Mouse (Mus musculus) adrenal gland, adult 2 months (tissue): ENCODE results near the gene Snd1. TPM values are rescaled to one million over a fixed set of nuclear protein-coding genes. Genes with fewer than 3 reads are reported as not detected.
A peak's percentile ranks its signal among the peaks of the same experiment; 100 is the strongest.

Experiments used
- DNase-seq: peaks from one replicate; pipeline ENCODE4 v3.0.0; 2021
- polyA plus RNA-seq: library from polyadenylated mRNA; depleted of rRNA; stranded (reverse); fragments of >200 nt; gene quantifications from 2 replicates; pipeline ENCODE4 v1.2.3, GENCODE M21; 2012
- total RNA-seq, 2 experiments: library from RNA; stranded (reverse); gene quantifications; 2 replicates each; pipeline ENCODE4 v1.2.3; 2021

Gene Snd1
- total and polyA plus RNA-seq, 3 experiments: 127 to 155 (median 145) TPM

DNA sequence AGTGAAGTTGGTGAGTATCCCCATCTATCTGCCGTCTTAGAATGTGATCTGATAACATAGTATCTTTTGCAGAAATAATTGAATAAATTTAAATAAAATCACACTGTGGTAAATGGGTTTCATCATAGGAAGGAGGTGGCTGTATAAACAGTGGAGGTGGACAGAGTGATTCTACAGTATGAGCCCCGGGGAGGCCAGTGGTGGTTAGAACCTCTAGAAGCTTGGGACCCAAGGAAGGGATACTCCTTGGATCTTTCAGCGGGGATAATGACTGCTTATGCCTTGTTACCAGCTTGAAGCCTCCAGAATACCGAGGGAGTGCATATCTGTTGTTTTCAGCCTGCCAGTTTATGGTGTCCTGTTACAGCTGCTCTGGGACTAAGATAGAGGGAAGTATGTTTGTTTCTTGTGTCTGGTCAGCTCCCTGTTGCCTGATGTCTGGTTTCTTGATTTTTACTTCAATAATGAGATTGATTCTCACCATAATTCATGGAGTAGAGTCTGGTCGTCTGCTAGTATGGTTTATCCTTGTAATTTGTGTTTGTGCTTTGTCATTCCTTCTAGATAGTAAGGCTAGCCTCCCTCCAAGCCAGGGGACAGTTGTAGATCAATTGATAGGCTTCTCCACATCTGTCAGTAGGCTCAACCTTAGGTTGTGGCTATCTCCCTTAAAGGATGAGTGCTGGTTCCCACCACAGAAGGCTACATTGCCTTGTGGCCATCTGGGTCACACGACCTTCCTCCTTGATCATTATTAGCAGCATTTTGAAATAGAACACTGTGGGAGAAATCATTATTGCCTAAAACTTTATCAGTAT is 160.8 kb downstream of the Snd1 start:
- DNase-seq: no peak

DNA sequence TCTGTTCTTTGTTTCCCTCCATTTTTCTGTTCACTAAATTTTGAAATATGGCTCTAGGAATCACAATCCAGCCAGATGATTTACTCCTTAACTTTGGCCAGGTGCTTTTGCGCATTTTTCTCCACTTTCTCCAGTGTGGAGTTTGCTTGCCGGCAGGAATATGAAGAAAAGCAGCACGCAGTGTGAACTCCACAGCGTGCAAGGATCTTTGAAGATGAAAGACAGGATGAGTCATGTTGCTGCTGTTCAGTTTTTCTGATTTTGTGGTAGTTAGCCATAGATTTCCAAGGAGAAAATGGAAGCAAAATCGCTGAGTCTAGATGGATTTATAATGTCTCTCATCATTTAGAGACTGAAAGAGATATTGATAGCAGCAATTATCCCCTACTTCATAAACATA is 165.1 kb downstream of the Snd1 start:
- DNase-seq: no peak

DNA sequence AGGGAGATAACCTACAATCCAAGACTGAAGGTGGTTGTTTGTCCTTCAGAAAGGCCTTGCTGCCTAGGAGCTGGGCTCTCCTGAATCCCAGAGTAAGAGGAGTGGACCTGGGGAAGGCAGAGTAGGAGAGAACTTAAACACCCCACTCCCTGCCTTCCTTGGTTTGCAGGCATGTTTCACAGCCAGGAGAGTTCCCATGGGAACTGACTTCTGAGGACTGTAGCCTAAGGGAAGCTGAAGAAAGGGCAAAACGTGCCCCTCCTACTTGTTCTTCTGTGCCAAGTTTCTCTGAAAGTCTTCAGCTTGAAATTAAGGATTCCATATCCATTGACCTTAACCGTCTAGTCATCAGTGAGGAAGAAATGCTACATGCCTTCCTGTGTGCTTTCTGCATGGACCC is 168.0 kb downstream of the Snd1 start:
- DNase-seq: no peak

DNA sequence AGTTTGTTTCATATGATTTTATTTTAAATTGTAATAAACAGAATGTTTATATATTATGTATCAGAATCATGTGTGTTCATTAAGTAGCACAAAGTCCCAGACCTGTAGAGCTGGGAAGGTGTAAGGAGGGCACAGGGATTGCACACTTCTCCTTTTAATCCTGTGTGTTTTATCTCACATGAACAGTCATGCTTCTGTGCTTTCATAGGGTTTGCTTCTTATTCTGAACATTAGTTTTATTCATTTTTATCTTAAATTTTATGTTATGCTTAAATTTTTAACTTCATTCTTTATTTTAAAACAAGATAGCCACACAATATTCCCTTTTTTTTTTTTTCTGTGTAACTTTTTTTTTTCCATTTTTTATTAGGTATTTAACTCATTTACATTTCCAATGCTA is 170.3 kb downstream of the Snd1 start:
- no peak for DNase-seq

- no peak for DNase-seq
Observed at GRCm38 (mm10) chr6:28656511-28656910, 181.6 kb downstream of the Snd1 start.

- DNase-seq: no peak
Observed at GRCm38 (mm10) chr6:28663004-28663403, 188.1 kb downstream of the Snd1 start.

GRCm38 (mm10) chr6:28663670-28664069 is 188.7 kb downstream of the Snd1 start:
- DNase-seq: no peak

DNA sequence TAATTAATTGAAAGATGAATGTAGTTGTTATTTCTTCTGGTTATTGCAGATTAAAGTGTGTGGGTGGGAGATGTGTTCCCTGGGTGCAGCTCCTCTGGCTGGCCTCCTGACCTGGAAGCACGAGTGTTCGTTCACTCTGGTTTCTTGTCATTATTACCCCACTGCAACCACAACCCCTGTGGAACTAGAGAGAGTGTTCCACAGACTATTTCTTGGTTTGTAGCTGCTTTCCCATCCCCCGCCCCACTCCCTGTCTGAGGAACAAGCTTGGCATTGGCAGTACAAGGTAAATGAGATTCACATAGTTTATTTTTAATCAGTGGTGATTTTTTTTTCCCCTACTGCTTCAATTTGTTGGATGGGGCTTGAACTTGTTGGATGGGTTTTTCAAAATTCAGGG is 189.8 kb downstream of the Snd1 start:
- DNase-seq: no peak

DNA sequence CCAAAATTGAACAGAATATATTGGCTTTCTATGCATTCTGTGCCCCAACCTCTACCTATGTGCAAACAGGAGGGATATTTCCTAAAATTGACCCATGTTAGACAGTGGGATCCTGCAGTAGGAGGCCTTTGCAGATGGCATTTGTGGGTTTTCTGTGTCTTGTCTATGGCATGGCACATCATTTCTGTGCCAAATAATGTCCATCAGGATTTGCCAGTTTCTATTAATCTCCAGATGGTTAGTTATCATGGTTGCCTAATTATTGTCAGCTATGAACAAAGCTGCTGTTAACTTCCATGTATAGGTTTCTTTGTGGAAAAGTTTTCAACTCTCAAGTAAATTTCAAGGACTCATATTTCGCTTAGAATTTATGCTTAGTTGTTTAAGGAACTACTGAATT is 192.6 kb downstream of the Snd1 start:
- no peak for DNase-seq

DNA sequence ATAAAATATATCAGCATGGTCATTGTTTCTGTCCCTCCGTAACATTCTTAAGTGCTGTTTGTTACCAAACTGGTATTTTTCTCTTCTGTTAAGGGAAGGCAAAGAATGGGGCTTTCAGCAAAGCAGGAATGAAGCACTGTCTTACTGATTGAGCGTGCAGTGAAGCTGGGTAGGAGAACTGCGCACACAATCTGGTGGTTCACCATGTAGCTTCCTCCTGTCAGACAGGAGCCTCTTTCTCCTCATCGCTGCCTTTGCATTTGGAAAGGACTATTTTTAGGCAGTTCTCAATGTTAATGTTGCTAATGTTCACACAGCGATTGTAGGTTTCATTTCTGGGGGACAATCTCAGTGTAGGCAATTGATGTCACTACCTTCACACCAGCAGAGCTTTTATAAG is 194.3 kb downstream of the Snd1 start:
- DNase-seq: no peak

DNA sequence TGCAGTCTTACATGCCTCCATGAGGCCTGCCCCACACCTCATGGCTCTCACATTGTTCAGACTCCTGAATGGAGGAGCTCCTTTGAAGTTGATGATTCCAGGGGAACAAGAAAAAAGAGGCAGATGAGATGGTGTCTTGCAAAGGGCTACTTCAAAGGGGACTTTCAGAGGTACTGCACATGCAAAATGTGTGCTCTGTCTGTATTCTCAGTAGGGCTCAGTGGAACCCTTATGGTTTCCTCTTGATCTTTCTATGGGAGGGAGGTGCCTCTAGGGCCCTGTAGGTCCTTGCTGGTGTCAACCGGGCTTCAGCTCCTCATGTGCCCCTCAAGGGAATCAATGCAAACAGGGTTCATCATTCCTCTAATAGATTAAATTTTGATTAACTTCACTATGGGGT is 197.4 kb downstream of the Snd1 start:
- no peak for DNase-seq

- DNase-seq: no peak
Observed at GRCm38 (mm10) chr6:28674686-28675085, 199.7 kb downstream of the Snd1 start.

DNA sequence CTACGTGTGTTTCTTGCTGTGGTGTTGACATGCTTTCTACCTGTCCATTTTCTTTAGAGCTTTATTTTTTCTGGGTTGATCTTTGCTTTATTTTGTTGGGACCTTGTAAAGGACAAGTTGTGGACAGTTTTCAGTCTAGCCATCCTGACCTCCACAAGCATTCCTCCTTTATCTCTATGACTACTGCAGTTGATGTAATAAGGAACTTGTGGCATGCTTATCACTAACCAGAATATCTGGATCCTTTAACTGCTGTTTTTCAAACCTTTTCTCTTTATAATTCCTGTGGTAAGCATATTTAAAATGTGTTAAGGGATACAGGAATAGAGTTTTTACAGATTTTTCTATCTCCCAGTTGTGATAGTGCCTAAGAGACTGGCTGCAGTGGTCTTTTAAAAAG is 204.0 kb downstream of the Snd1 start:
- no peak for DNase-seq

- peak; percentile 28 for DNase-seq
Observed at GRCm38 (mm10) chr6:28680537-28680936, 205.6 kb downstream of the Snd1 start.

GRCm38 (mm10) chr6:28681521-28682457 is 206.8 kb downstream of the Snd1 start:
- peak; percentile 55 for DNase-seq

DNA sequence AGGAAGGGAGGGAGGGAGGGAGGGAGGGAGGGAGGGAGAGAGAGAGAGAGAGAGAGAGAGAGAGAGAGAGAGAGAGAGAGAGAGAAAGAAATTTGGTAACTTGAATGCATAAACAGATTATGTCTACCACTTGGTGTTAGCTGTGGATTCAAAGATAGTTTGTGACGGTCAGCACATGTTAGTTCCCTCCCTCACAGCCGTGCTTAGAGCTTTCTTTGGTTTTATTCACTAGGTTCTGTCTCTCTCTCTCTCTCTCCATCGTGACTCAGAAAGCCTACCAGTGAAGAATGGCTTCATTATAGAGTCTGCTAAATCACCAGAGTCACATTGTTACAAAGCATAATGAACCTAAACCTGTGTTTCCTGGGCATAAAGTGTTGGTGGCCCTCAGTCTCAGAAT is 210.1 kb downstream of the Snd1 start:
- no peak for DNase-seq

DNA sequence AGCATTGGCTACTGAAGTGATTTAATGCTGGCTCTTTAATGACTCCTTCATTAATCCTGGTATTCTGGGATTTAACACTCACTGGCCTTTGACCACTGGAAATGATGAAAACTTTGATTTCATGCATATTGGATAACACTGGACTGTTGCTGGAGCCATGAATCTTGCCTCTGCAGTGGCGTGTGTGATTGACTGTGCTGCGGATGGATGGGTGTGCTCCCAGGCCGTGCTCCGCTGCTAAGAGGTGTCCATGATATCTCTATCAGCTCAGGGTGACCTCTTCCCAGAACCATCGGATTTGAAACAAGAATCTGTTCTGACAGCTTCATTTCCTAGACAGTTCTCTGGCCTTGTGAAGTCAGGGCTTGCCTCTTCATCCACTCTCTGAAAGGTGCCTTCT is 210.8 kb downstream of the Snd1 start:
- DNase-seq: no peak

DNA sequence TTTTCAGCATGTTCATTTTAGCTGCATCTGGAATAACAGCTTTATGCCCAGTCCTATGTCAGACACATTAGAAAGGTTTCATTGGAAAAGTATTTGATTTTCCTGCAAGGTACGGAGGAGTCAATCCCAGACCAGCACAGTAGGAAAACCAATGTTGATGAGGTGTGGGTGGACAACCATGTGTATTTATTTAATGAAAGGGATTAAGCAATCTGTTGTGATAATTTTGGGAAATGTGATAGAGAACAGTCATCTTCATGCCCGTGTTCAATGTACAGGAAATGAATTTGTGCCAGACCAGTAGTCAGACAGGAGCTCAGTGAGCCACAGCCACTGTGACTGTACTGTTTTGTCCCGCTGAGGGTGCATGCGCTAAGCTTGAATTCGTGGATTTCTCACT is 212.8 kb downstream of the Snd1 start:
- no peak for DNase-seq

DNA sequence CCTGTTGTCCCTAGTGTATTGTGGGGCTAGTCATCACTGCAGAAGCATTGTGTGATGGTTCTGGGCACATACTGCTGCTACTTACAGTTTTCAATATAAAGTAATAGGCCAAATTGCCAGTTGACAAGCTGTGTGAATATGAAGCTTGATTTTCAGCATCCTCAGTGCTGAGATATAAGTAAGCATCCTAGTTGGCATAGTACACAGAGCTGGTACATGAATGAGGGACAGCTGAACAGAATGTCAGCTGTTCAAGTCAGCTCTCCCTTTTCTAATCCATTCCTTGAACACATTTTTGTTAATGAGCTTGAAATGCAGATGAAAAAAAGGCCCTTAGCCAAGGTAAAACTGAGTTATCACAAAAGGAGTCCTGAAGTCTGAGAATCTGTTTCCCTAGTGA is 217.7 kb downstream of the Snd1 start:
- DNase-seq: no peak

DNA sequence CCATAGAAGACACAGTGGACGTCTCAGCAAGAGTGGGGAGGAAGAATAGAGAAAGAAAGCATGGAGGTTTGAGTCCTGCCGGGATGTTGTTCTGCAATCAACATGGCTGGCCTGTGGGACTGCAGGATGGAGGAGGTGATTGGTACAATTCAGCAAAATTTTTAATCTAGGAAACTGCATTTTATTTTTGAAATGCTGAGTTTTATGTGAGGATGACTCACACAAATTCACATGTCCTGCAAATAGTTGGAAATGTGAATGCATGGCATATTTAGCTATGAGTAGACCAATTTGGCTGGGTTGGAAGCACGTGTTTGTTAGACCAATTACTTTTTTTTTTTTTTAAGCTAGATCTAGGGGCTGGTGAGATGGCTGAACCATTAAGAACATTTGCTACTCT is 222.3 kb downstream of the Snd1 start:
- no peak for DNase-seq

- DNase-seq: no peak
Observed at GRCm38 (mm10) chr6:28704612-28705011, 229.7 kb downstream of the Snd1 start.

- DNase-seq: no peak
Observed at GRCm38 (mm10) chr6:28705384-28706107, 230.6 kb downstream of the Snd1 start.
